In the genomic region with DNA sequence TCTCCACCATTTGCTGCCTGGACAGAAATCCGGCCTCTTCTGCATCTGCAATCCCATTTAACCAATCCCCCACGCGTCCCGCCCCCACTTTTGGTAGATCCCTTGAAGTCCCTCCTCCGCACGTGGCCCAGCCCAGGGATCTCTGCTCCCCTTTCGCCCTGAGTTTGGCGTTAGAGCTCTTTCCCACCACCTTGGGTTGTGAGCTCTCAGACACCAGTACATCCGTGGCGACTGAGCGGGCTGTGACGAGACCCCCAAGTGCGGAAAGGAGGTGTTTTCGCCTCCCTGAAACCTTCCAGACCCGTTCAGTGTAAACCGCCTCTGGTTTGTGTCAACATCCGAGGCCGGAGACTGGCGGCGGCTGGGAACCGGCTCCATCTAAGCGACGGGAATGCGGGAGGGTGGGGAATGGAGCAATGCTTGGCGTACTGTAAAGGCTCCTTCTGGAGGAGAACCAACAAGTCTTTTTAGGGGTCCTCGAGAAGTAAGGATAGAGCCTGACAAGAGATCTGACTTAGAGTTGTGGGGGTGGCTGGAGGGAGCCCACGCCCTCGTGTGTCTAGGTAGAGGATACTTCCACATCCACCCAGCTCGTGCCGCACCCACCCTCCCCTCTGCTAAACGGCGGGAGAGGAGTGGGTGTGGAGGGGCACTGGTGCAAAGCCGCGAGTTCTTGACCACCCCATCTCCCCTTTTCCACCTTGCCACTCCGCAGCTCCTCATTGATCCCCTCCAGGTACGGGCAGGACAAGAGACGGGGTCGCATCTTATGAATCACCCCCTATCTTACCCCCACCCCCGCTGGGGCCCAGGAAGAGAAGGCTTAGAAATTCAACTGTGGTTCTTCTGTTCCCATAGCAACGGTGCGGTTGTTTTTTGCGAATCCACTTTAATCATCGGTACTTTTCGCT, we compare ENCODE assay signal across 9 mouse cellular contexts. TPM values are rescaled to one million over a fixed set of nuclear protein-coding genes. Genes with fewer than 3 reads are reported as not detected.
A peak's percentile ranks its signal among the peaks of the same experiment; 100 is the strongest.
DNase-seq lines count a peak whose midpoint lies in the region; ATAC-seq and TF ChIP-seq lines count a peak whose summit lies in the region.
"Had no signal": no experiment of that assay in that cellular context is flagged by ENCODE, and none has a peak within 500 bp of the region (broad histone marks: within the 10 kb centered on the region; RNA-seq: fewer than 3 reads in every experiment).

A gene (plus strand): TSS at position 900 of the 911 bp plus-strand sequence.

- no peak for TF ChIP-seq POLR2A in thymus, adult 2 months (IDR thresholded peaks at IDR 0.05; ENCODE audit: control insufficient read depth, extremely low read depth, insufficient read depth, low read length, poor library complexity)

- DNase-seq in thymus, adult 2 months: no peak
- no peak for DNase-seq in thymus, postnatal 4 days
- DNase-seq in cerebellum, postnatal 36 days: peak; percentile 28 to 54
- peak in 1 of 2 experiments; percentile 54 for DNase-seq in layer of hippocampus, adult 18-20 months (ENCODE audit: low spot score in 2 of 2)
- peak; percentile 18 for DNase-seq in ovary, postnatal 14 days (ENCODE audit: low spot score)
- no peak for DNase-seq in c-Kit-positive CD71-positive TER-119-positive erythroid progenitor cells, embryonic 14.5 days (ENCODE audit: low spot score)

- H3K27me3 ChIP-seq in thymus, adult 2 months (ENCODE audit: control insufficient read depth, insufficient read depth, low read length): peaks cover 13% of the 10 kb centered on the region
- H3K27me3 ChIP-seq in heart, embryonic 13.5 days (replicated peaks): peaks cover 100% of the 10 kb centered on the region
- peaks cover 86% of the 10 kb centered on the region for H3K27me3 ChIP-seq in liver, embryonic 15.5 days

- peak within 1 kb of the TSS; percentile 71 for H3K9ac ChIP-seq in heart, embryonic 13.5 days
- H3K9ac ChIP-seq in liver, embryonic 15.5 days: no peak within 1 kb of the TSS

- H3K4me3 ChIP-seq in thymus, adult 2 months (ENCODE audit: control insufficient read depth, insufficient read depth, low read length): peak within 1 kb of the TSS; percentile 12; the same call in 1 of the 2 replicates
- H3K4me3 ChIP-seq in heart, embryonic 13.5 days: peak within 1 kb of the TSS; percentile 56
- peak within 1 kb of the TSS; percentile 37 for H3K4me3 ChIP-seq in liver, embryonic 15.5 days (replicated peaks)

- WGBS in thymus, adult 2 months: 5% methylated on average over 44 of the region's 44 CpGs
- WGBS in heart, embryonic 13.5 days: under 1% methylated on average over 44 of the region's 44 CpGs
- WGBS in liver, embryonic 15.5 days (ENCODE audit: insufficient replicate concordance): 2% methylated on average over 44 of the region's 44 CpGs

- peak; percentile 35 for ATAC-seq in heart, embryonic 13.5 days (ENCODE audit: extremely low read depth, insufficient number of reproducible peaks, low FRiP score, low TSS enrichment)
- no peak for ATAC-seq in liver, embryonic 15.5 days (ENCODE audit: insufficient read depth)

- peaks cover 5% of the 10 kb centered on the region; the same call in 1 of the 2 replicates for H3K4me1 ChIP-seq in thymus, adult 2 months (replicated peaks; ENCODE audit: control insufficient read depth, insufficient read depth, low read length)
- peaks cover 19% of the 10 kb centered on the region for H3K4me1 ChIP-seq in heart, embryonic 13.5 days
- H3K4me1 ChIP-seq in liver, embryonic 15.5 days (replicated peaks): peaks cover 14% of the 10 kb centered on the region

- no peak for TF ChIP-seq CTCF in thymus, adult 2 months (IDR thresholded peaks at IDR 0.05; ENCODE audit: borderline replicate concordance, control insufficient read depth, extremely low read depth, insufficient read depth, low read length, poor library complexity)

- no peaks in the 10 kb centered on the region for H3K36me3 ChIP-seq in thymus, adult 2 months (ENCODE audit: control insufficient read depth, insufficient read depth, low read length)
- H3K36me3 ChIP-seq in heart, embryonic 13.5 days: no peaks in the 10 kb centered on the region
- no peaks in the 10 kb centered on the region for H3K36me3 ChIP-seq in liver, embryonic 15.5 days (replicated peaks)

- H3K4me2 ChIP-seq in heart, embryonic 13.5 days: peak within 1 kb of the TSS; percentile 84
- H3K4me2 ChIP-seq in liver, embryonic 15.5 days: peak within 1 kb of the TSS; percentile 59

- H3K27ac ChIP-seq in thymus, adult 2 months (ENCODE audit: control insufficient read depth, insufficient read depth, low read length): no peak within 1 kb of the TSS
- H3K27ac ChIP-seq in heart, embryonic 13.5 days (replicated peaks): no peak within 1 kb of the TSS
- H3K27ac ChIP-seq in liver, embryonic 15.5 days (replicated peaks): no peak within 1 kb of the TSS

- peaks cover 3% of the 10 kb centered on the region; the same call in 1 of the 2 replicates for H3K9me3 ChIP-seq in heart, embryonic 13.5 days
- H3K9me3 ChIP-seq in liver, embryonic 15.5 days (replicated peaks): no peaks in the 10 kb centered on the region

RNA-seq across cellular contexts. Expression of the gene that starts here (rescaled TPM):
- 0.30 and 0.40 TPM in 2 replicates for polyA plus RNA-seq in thymus, adult 2 months (2012; rRNA removed)
- 1.6 and 1.7 TPM in 2 replicates for polyA plus RNA-seq in heart, embryonic 13.5 days (2015; fragmentation: Nextera tagmentation; extraction: Ambion mirVana)
- 100 to 1,000 TPM; 476 to 553 TPM for total RNA-seq in layer of hippocampus, adult 18-20 months (2021)
- polyA plus RNA-seq in liver, embryonic 15.5 days (2015; fragmentation: Nextera tagmentation; extraction: Ambion mirVana): 0.03 TPM in 1 of 2 replicates, not detected in the other
- total RNA-seq: neutrophil, adult 5-6 weeks had no signal

Comparison
In these comparisons a context has a peak if more than half of its experiments do, and no peak if none do; other contexts are left out.
1. DNase-seq: peak in cerebellum, postnatal 36 days (2 of 2) and ovary, postnatal 14 days (single experiment); none in thymus, adult 2 months (single experiment), thymus, postnatal 4 days (single experiment) and c-Kit-positive CD71-positive TER-119-positive erythroid progenitor cells, embryonic 14.5 days (single experiment).
2. Peak in every context shown above with its lines, with median percentiles within 50 percentile points of each other: H3K4me3 ChIP-seq.